Mouse (Mus musculus) hindbrain, embryonic 14.5 days (tissue): Measurements from ENCODE around the gene Sipa1l2. TPM values are rescaled to one million over a fixed set of nuclear protein-coding genes. Genes with fewer than 3 reads are reported as not detected.

Experiments
- ATAC-seq: fragments of 200-750 bp; cut with Nextera tagmentation; 2 replicates; pipeline ENCODE4 v1.8.0; 2017; ENCODE audit warnings: moderate number of reproducible peaks, mild to moderate bottlenecking, moderate TSS enrichment, moderate library complexity; ENCODE audit not compliant: low FRiP score
- DNase-seq: peaks from one replicate; pipeline ENCODE4 v3.0.0-alpha.2; 2015; ENCODE audit warnings: low spot score
- H3K27ac ChIP-seq: fragments of 300-500 bp; sonication (generic); 2 replicates; pipeline ENCODE4 v1.5.1; 2014; ENCODE audit warnings: mild to moderate bottlenecking, moderate library complexity
- H3K27me3 ChIP-seq: fragments of 300-500 bp; sonication (generic); 2 replicates; pipeline ENCODE4 v1.6.1; 2014; ENCODE audit warnings: mild to moderate bottlenecking, low read length, mixed read lengths; ENCODE audit not compliant: control insufficient read depth, insufficient read depth
- H3K36me3 ChIP-seq: fragments of 300-500 bp; sonication (generic); replicated peaks from 2 replicates; pipeline ENCODE4 v1.6.1; 2014; ENCODE audit not compliant: control insufficient read depth, insufficient read depth
- H3K4me1 ChIP-seq: fragments of 300-500 bp; sonication (generic); replicated peaks from 2 replicates; pipeline ENCODE4 v1.6.1; 2014; ENCODE audit warnings: antibody characterized with exemption, low read length, mixed read lengths; ENCODE audit not compliant: control insufficient read depth, insufficient read depth
- H3K4me2 ChIP-seq: fragments of 300-500 bp; sonication (generic); replicated peaks from 2 replicates; pipeline ENCODE4 v1.6.1; 2014; ENCODE audit warnings: mild to moderate bottlenecking, moderate library complexity
- H3K4me3 ChIP-seq: fragments of 300-500 bp; sonication (generic); replicated peaks from 2 replicates; pipeline ENCODE4 v1.5.1; 2014; ENCODE audit warnings: mild to moderate bottlenecking, low read length
- H3K9ac ChIP-seq: fragments of 300-500 bp; sonication (generic); 2 replicates; pipeline ENCODE4 v1.6.1; 2014
- H3K9me3 ChIP-seq: fragments of 300-500 bp; sonication (generic); 2 replicates; pipeline ENCODE4 v1.6.1; 2016; ENCODE audit warnings: low read length; ENCODE audit not compliant: control insufficient read depth
- WGBS: fragments of 180-500 bp; shearing (Covaris S2); extraction: QIAGEN DNeasy Blood & Tissue Kit; methylation state at CpG from one replicate; pipeline ENCODE4 v1.1.7; 2014; 5-methylcytosine and 5-hydroxymethylcytosine counted together
- polyA plus RNA-seq: library from polyadenylated mRNA; unstranded; fragments of >200 nt; fragmentation: Nextera tagmentation; extraction: Ambion mirVana; gene quantifications from 2 replicates; pipeline ENCODE4 v1.2.1, GENCODE M21; 2014

Gene Sipa1l2
- polyA plus RNA-seq, 1 experiment from 2014 or later: 22.1 TPM

DNA sequence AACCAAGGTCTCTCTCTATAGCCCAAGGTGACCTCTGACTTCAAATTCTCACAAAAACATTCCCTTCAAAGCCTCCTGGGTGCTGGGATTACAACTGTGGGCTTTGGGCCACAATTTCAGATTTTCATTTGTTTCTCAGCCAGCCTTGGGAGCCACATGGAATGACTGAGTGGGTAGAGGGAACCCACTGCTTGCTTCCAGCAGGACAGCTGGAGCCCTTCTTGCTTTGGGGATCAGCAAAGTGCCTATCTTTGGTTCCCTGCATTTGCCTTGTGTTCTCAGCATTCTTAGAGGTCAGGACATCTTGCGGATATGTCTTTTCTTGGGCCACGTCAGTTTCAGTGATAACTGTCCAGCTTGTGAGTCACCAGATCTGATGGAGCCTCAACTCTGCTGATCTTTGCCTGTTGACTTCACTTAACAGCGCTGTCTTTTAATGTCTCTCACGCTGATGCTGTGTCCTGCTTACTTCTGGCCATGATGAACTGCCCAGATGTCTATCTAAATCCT lies 38.2 kb upstream of the Sipa1l2 start:
- Histone ChIP-seq H3K27me3 (no peaks in the 10 kb centered on the region), H3K4me1 (no peaks in the 10 kb centered on the region), H3K36me3 (no peaks in the 10 kb centered on the region), H3K4me3 (no peak overlapping the region), H3K9ac (no peak overlapping the region), H3K27ac (no peak overlapping the region), H3K4me2 (no peak overlapping the region), H3K9me3 (no peaks in the 10 kb centered on the region)
- 89% methylated on average over 4 of the region's 4 CpGs for WGBS
- no peak for ATAC-seq
- no peak for DNase-seq

GRCm38 (mm10) chr8:125606937-125607336 lies 37.3 kb upstream of the Sipa1l2 start:
- H3K27me3 ChIP-seq: no peaks in the 10 kb centered on the region
- no peaks in the 10 kb centered on the region for H3K4me1 ChIP-seq
- 78% methylated on average over 3 of the region's 3 CpGs for WGBS
- H3K9me3 ChIP-seq: no peaks in the 10 kb centered on the region
- H3K9ac ChIP-seq: no peak overlapping the region
- no peak overlapping the region for H3K4me2 ChIP-seq
- no peak overlapping the region for H3K27ac ChIP-seq
- DNase-seq (no peak), ATAC-seq (no peak)
- no peak overlapping the region for H3K4me3 ChIP-seq
- H3K36me3 ChIP-seq: no peaks in the 10 kb centered on the region

DNA sequence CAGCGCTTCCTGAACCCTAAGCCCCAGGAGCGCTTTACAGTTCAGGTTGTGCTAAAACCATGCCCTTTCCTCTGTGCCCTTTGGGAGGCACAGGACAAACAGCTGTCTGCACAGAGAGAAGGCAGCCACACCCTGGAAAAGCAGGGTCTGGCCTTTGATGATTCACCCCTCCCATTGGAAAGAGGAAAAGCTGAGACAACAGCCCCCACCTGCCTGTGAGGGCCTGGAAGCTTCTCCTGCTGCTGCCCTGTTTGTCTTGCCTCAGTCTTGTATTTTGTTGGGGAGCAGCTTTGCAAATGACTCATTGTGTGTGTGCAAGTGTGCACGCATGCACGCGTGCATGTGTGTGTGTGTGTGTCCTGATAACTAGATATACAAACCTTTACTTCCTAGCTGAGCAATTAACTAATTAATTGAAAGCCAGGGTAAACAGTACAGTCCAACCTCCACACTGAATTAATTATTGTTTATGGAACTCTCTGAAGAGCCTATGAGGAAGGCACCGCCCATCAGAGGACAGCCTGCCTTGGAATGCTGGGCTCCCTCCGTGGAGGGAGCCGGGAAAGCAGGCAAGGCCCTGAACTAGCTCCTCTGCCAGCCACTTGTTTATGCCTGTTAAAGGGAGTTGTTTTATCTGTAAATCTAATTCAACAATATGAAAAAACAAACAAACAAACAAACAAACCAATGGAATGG lies 35.4 kb upstream of the Sipa1l2 start:
- Histone ChIP-seq H3K4me1 (no peaks in the 10 kb centered on the region), H3K27ac (no peak overlapping the region), H3K9me3 (no peaks in the 10 kb centered on the region), H3K9ac (no peak overlapping the region), H3K36me3 (no peaks in the 10 kb centered on the region), H3K4me2 (no peak overlapping the region), H3K27me3 (no peaks in the 10 kb centered on the region), H3K4me3 (no peak overlapping the region)
- DNase-seq (no peak), ATAC-seq (no peak)
- WGBS: 75% methylated on average over 8 of the region's 8 CpGs

- DNase-seq: no peak
- Histone ChIP-seq H3K27ac (no peak overlapping the region), H3K36me3 (no peaks in the 10 kb centered on the region), H3K27me3 (no peaks in the 10 kb centered on the region), H3K4me1 (no peaks in the 10 kb centered on the region), H3K9ac (no peak overlapping the region), H3K9me3 (no peaks in the 10 kb centered on the region), H3K4me2 (no peak overlapping the region), H3K4me3 (no peak overlapping the region)
- WGBS: 89% methylated on average over 18 of the region's 18 CpGs
- ATAC-seq: no peak
These were observed 34.7 kb upstream of the Sipa1l2 start for GRCm38 (mm10) chr8:125604213-125604816.

DNA sequence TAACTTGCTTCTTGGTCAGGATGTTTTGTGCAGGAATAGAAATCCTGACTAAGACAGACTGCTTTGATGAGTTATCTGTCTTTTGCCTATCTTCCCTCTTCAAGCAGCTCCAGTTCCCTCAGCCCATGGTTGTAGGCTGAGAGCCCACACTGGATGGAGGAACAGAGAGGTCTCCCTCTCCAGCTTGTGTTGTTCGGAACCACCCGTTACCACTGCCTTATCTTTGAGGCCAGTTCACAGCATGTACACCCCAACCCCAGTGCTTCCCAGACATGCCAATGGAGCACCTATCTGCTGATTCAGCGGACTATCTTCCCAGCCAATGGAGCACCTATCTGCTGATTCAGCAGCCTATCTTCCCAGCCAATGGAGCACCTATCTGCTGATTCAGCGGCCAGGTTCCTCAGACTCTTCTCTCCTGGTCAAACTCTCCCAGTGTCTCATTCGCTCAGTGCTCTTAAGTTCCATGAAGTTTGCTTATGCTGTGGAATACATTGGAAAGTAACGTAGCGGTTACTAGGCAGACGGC lies 33.8 kb upstream of the Sipa1l2 start:
- Histone ChIP-seq H3K9ac (no peak overlapping the region), H3K4me3 (no peak overlapping the region), H3K36me3 (no peaks in the 10 kb centered on the region), H3K9me3 (no peaks in the 10 kb centered on the region), H3K27ac (no peak overlapping the region), H3K4me2 (no peak overlapping the region), H3K27me3 (no peaks in the 10 kb centered on the region), H3K4me1 (no peaks in the 10 kb centered on the region)
- no peak for ATAC-seq
- no peak for DNase-seq
- WGBS: 87% methylated on average over 8 of the region's 8 CpGs

DNA sequence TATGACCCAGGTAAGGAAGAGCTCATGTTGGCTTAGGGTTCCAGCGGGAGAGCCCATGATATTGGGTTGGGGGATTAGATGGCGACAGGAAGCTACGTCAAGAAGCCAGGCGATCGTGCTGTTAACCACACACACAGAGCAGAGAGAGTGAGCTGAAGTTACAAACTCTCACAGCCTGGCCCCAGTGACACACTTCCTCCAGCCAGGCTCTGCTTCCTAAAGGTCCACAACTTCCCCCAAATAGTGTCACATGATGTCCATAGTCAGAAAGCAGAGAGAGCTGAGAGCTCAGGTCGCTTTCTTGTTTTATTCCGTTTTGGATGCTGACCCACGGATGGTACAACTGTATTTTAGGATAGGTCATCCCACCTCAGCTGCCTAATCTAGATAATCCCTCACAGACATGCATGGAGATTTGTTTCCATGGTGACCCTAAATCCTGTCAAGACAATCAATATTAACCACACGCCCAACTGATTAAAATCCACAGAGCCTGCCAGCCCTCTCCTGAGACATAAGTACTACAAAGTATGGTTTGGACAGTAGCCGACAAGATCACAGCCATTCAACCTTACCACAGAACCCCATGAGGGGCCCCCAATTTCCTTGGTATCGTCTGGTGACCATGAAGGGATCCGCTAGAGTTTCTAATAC lies 30.6 kb upstream of the Sipa1l2 start:
- Histone ChIP-seq H3K27me3 (no peaks in the 10 kb centered on the region), H3K36me3 (no peaks in the 10 kb centered on the region), H3K9me3 (no peaks in the 10 kb centered on the region), H3K27ac (no peak overlapping the region), H3K4me3 (no peak overlapping the region), H3K4me2 (no peak overlapping the region), H3K9ac (no peak overlapping the region), H3K4me1 (0 out of 2 replicates have a peak, but pooled peaks cover 5% of the 10 kb centered on the region)
- WGBS: 84% methylated on average over 12 of the region's 12 CpGs
- DNase-seq (no peak), ATAC-seq (no peak)

DNA sequence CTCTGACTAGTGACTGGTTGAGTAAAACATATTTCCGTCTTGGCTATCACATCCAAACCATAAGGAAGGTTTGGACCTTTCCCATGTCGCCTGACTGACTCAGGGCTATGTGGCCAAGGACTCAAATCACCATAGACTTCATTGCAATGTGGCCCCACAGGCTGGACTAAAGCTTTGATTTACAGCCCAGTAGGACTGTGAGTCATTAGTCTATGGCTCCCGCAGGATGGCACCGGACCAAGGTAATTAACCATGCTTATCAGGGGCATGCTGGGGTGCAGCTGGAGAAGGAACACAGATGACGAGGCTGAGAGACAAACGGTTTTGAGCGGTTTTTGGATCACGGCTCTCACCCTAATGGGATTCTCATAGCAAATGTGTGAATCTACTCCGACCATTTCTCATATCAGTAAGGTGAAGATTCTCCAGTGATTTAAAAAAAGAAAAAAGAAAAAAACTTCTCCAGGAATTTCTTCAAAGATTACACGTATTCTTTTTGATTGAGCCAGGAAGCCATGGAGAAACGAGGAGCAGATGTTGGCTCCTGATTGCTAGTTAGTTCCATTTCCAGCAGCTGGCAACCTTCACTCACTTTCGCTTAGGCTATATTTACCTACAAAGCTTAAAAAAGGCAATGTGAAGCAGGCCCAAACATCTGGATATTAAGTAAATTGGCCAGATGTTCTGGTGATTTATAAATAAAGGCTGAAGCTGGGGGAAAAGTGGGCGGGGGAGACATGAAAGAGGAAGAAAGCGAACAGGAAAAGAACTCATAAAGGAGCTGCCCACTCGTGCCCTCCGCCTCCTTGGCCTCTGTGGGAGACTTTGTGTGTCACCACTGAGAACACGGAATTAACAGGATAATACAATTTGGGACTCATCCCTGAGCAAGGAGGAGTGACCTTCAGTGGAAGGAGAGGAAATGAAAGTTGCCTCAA lies 26.2 kb upstream of the Sipa1l2 start:
- H3K27me3 ChIP-seq: no peaks in the 10 kb centered on the region
- H3K4me1 ChIP-seq: peaks cover 12% of the 10 kb centered on the region; the same call in 1 of the 2 replicates
- ATAC-seq: no peak
- H3K9me3 ChIP-seq: no peaks in the 10 kb centered on the region
- H3K4me2 ChIP-seq: no peak overlapping the region
- 0 out of 2 replicates have a peak overlapping the region, but pooled peaks have one; percentile 4 for H3K27ac ChIP-seq
- peak; percentile 54 for DNase-seq
- H3K4me3 ChIP-seq: no peak overlapping the region
- no peak overlapping the region for H3K9ac ChIP-seq
- H3K36me3 ChIP-seq: no peaks in the 10 kb centered on the region
- WGBS: 53% methylated on average over 17 of the region's 17 CpGs

GRCm38 (mm10) chr8:125590363-125590762 lies 20.8 kb upstream of the Sipa1l2 start:
- DNase-seq (no peak), ATAC-seq (0 out of 2 replicates have a peak, but pooled peaks have one; percentile 24)

More at GRCm38 (mm10) chr8:125590363-125590762, 20.8 kb upstream of the Sipa1l2 start:
- Histone ChIP-seq H3K27me3 (no peaks in the 10 kb centered on the region), H3K4me3 (no peak overlapping the region), H3K9ac (no peak overlapping the region), H3K27ac (0 out of 2 replicates have a peak overlapping the region, but pooled peaks have one; percentile 14), H3K9me3 (no peaks in the 10 kb centered on the region), H3K36me3 (no peaks in the 10 kb centered on the region), H3K4me2 (no peak overlapping the region), H3K4me1 (peaks cover 16% of the 10 kb centered on the region)
- 31% methylated on average over 3 of the region's 3 CpGs for WGBS
